Mouse (Mus musculus): Measurements from ENCODE around the gene 9430015G10Rik. TPM values are rescaled to one million over a fixed set of nuclear protein-coding genes. Genes with fewer than 3 reads are reported as not detected.

The 9430015G10Rik gene
- 17.1 TPM for polyA plus RNA-seq (2014; fragmentation: Illumina TruSeq; extraction: RNeasy Lipid Tissue Mini Kit (QIAGEN cat#74804); ENCODE audit: low read depth, low replicate concordance)

GRCm38 (mm10) chr4:156109570-156110331, at the start of gene 9430015G10Rik:
Gene 9430015G10Rik (plus strand): TSS chr4:156109982.

GRCm38 (mm10) chr4:156130436-156130835, 20.7 kb downstream of the 9430015G10Rik start, which contains the start of gene Rnf223:
Gene Rnf223 (plus strand): TSS chr4:156130513.

Other genes with a start within 250 kb of the 9430015G10Rik start
- 0.18 TPM for gene Tas1r3, start 246.6 kb upstream of the 9430015G10Rik start, polyA plus RNA-seq (2014; fragmentation: Illumina TruSeq; extraction: RNeasy Lipid Tissue Mini Kit (QIAGEN cat#74804); ENCODE audit: low read depth, low replicate concordance)
- 60.8 TPM for gene Cptp, start 240.5 kb upstream of the 9430015G10Rik start, polyA plus RNA-seq (2014; fragmentation: Illumina TruSeq; extraction: RNeasy Lipid Tissue Mini Kit (QIAGEN cat#74804); ENCODE audit: low read depth, low replicate concordance)
- gene Ints11, start 240.4 kb upstream of the 9430015G10Rik start, polyA plus RNA-seq (2014; fragmentation: Illumina TruSeq; extraction: RNeasy Lipid Tissue Mini Kit (QIAGEN cat#74804); ENCODE audit: low read depth, low replicate concordance) = 2.4 TPM
- gene Pusl1, start 218.2 kb upstream of the 9430015G10Rik start, polyA plus RNA-seq (2014; fragmentation: Illumina TruSeq; extraction: RNeasy Lipid Tissue Mini Kit (QIAGEN cat#74804); ENCODE audit: low read depth, low replicate concordance) = 0.56 TPM
- gene Acap3, start 218.2 kb upstream of the 9430015G10Rik start, polyA plus RNA-seq (2014; fragmentation: Illumina TruSeq; extraction: RNeasy Lipid Tissue Mini Kit (QIAGEN cat#74804); ENCODE audit: low read depth, low replicate concordance) = 1.0 TPM
- 156 TPM for gene Ube2j2, start 166.2 kb upstream of the 9430015G10Rik start, polyA plus RNA-seq (2014; fragmentation: Illumina TruSeq; extraction: RNeasy Lipid Tissue Mini Kit (QIAGEN cat#74804); ENCODE audit: low read depth, low replicate concordance)
- gene C1qtnf12, start 147.7 kb upstream of the 9430015G10Rik start, polyA plus RNA-seq (2014; fragmentation: Illumina TruSeq; extraction: RNeasy Lipid Tissue Mini Kit (QIAGEN cat#74804); ENCODE audit: low read depth, low replicate concordance) = 8.9 TPM
- gene B3galt6, start 117.3 kb upstream of the 9430015G10Rik start, polyA plus RNA-seq (2014; fragmentation: Illumina TruSeq; extraction: RNeasy Lipid Tissue Mini Kit (QIAGEN cat#74804); ENCODE audit: low read depth, low replicate concordance) = 1.7 TPM
- gene Sdf4, start 117.1 kb upstream of the 9430015G10Rik start, polyA plus RNA-seq (2014; fragmentation: Illumina TruSeq; extraction: RNeasy Lipid Tissue Mini Kit (QIAGEN cat#74804); ENCODE audit: low read depth, low replicate concordance) = 97.4 TPM
- not detected for gene Tnfrsf4, start 96.1 kb upstream of the 9430015G10Rik start, polyA plus RNA-seq (2014; fragmentation: Illumina TruSeq; extraction: RNeasy Lipid Tissue Mini Kit (QIAGEN cat#74804); ENCODE audit: low read depth, low replicate concordance)
- gene Tnfrsf18, start 83.8 kb upstream of the 9430015G10Rik start, polyA plus RNA-seq (2014; fragmentation: Illumina TruSeq; extraction: RNeasy Lipid Tissue Mini Kit (QIAGEN cat#74804); ENCODE audit: low read depth, low replicate concordance) = not detected
- gene Ttll10, start 50.6 kb upstream of the 9430015G10Rik start, polyA plus RNA-seq (2014; fragmentation: Illumina TruSeq; extraction: RNeasy Lipid Tissue Mini Kit (QIAGEN cat#74804); ENCODE audit: low read depth, low replicate concordance) = 25.6 TPM
- gene Rnf223, start 20.5 kb downstream of the 9430015G10Rik start, polyA plus RNA-seq (2014; fragmentation: Illumina TruSeq; extraction: RNeasy Lipid Tissue Mini Kit (QIAGEN cat#74804); ENCODE audit: low read depth, low replicate concordance) = not detected
- gene Agrn, start 87.5 kb downstream of the 9430015G10Rik start, polyA plus RNA-seq (2014; fragmentation: Illumina TruSeq; extraction: RNeasy Lipid Tissue Mini Kit (QIAGEN cat#74804); ENCODE audit: low read depth, low replicate concordance) = 1.8 TPM
- gene Isg15, start 90.8 kb downstream of the 9430015G10Rik start, polyA plus RNA-seq (2014; fragmentation: Illumina TruSeq; extraction: RNeasy Lipid Tissue Mini Kit (QIAGEN cat#74804); ENCODE audit: low read depth, low replicate concordance) = not detected
- 0.14 TPM for gene AW011738, start 93.3 kb downstream of the 9430015G10Rik start, polyA plus RNA-seq (2014; fragmentation: Illumina TruSeq; extraction: RNeasy Lipid Tissue Mini Kit (QIAGEN cat#74804); ENCODE audit: low read depth, low replicate concordance)
- not detected for gene Perm1, start 105.9 kb downstream of the 9430015G10Rik start, polyA plus RNA-seq (2014; fragmentation: Illumina TruSeq; extraction: RNeasy Lipid Tissue Mini Kit (QIAGEN cat#74804); ENCODE audit: low read depth, low replicate concordance)
- 2.6 TPM for gene Plekhn1, start 124.9 kb downstream of the 9430015G10Rik start, polyA plus RNA-seq (2014; fragmentation: Illumina TruSeq; extraction: RNeasy Lipid Tissue Mini Kit (QIAGEN cat#74804); ENCODE audit: low read depth, low replicate concordance)
- 2.2 TPM for gene Noc2l, start 126.0 kb downstream of the 9430015G10Rik start, polyA plus RNA-seq (2014; fragmentation: Illumina TruSeq; extraction: RNeasy Lipid Tissue Mini Kit (QIAGEN cat#74804); ENCODE audit: low read depth, low replicate concordance)
- 0.17 TPM for gene Samd11, start 145.7 kb downstream of the 9430015G10Rik start, polyA plus RNA-seq (2014; fragmentation: Illumina TruSeq; extraction: RNeasy Lipid Tissue Mini Kit (QIAGEN cat#74804); ENCODE audit: low read depth, low replicate concordance)
- gene Vmn2r-ps159, start 221.1 kb downstream of the 9430015G10Rik start, polyA plus RNA-seq (2014; fragmentation: Illumina TruSeq; extraction: RNeasy Lipid Tissue Mini Kit (QIAGEN cat#74804); ENCODE audit: low read depth, low replicate concordance) = 0.77 TPM